Mouse (Mus musculus) left cerebral cortex, adult 2 months (tissue): Measurements from ENCODE around the gene Kcnn1. TPM values are rescaled to one million over a fixed set of nuclear protein-coding genes. Genes with fewer than 3 reads are reported as not detected.

ENCODE experiments used
- DNase-seq, 2 experiments: peaks; one replicate each; pipeline ENCODE4 v3.0.0; 2021 to 2022; ENCODE audit warnings: low spot score in 2 of 2, mixed read lengths in 1 of 2; ENCODE audit errors: extremely low spot score in 1 of 2
- H3K27ac ChIP-seq: fragments of 200-600 bp; 2 replicates; pipeline ENCODE4 v1.8.1; 2022
- H3K4me3 ChIP-seq: fragments of 200-600 bp; 2 replicates; pipeline ENCODE4 v1.8.1; 2022
- CTCF ChIP-seq: fragments of 200-600 bp; IDR thresholded peaks from 2 replicates; pipeline ENCODE4 v1.8.1; 2022; ENCODE audit warnings: antibody characterized with exemption, mild to moderate bottlenecking, moderate library complexity
- intact Hi-C: fragments of 180-260 bp; cut with DNase I; formaldehyde crosslinking; loops from one replicate; pipeline ENCODE4 v1.15.1; 2025
- total RNA-seq, 2 experiments: library from RNA; stranded (reverse); gene quantifications; 2 replicates each; pipeline ENCODE4 v1.2.3; 2021

The Kcnn1 gene
- total RNA-seq, 2 experiments from 2014 or later = 20.0 to 20.4 TPM

GRCm38 (mm10) chr8:70874441-70874840, 11.4 kb upstream of the Kcnn1 start:
- no peak for TF ChIP-seq CTCF
- intact Hi-C loops = no loop called here

DNA sequence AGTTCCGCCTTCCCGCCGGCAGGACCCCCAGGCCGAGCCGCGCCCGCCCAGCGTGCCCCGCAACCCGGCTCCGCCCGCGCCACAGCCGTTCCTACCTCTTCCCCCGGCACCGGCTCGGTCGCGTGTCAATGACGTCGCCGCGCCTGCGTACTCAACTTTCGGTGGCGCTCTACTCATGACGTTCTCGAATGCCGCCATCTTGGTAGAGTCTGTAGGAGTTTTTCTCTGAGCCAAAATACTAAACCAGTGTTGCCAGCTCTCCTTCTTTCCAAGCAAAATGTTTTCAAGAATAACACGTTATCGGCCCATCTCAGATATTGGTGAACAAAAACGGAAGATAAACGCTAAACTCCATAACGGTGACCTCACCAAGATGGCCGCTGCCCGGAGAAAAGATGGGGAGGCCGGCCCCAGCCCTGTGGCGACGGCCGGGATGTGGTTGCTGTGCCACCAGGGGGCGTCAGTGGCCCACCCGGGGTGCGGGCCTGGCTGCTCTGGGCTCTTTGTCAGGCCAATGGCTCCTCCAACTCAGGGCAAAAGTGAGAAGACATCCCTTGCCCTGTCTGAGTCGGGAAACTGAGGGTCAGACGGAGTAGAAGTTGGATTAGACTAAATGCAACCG, 10.4 kb upstream of the Kcnn1 start, which contains the start of gene Ccdc124:
Ccdc124 (minus strand) TSS at position 572 of the 622 bp plus-strand sequence.
- H3K4me3 ChIP-seq = peak within 1 kb of the TSS; percentile 99
- no peak; the same call in none of the 2 replicates for TF ChIP-seq CTCF
- intact Hi-C loops = loop anchor here (1.0 kb wide), 1 partner anchor 24 kb away; the partner anchor contains the start of gene Rpl18a
- H3K27ac ChIP-seq = peak within 1 kb of the TSS; percentile 96
- peak; percentile 94 to 96 for DNase-seq

More at GRCm38 (mm10) chr8:70874441-70874840, 11.4 kb upstream of the Kcnn1 start:
- no peak overlapping the region for H3K4me3 ChIP-seq
- H3K27ac ChIP-seq = no peak overlapping the region
- DNase-seq = peak in 1 of 2 experiments; percentile 7

GRCm38 (mm10) chr8:70872643-70873363, 9.7 kb upstream of the Kcnn1 start:
- peak overlapping the region; percentile 96 for H3K27ac ChIP-seq
- no peak for TF ChIP-seq CTCF
- intact Hi-C loops = loop anchor here (1.0 kb wide), 1 partner anchor 24 kb away; the partner anchor contains the start of gene Rpl18a
- peak overlapping the region; percentile 99 for H3K4me3 ChIP-seq
- DNase-seq = no peak

- TF ChIP-seq CTCF = no peak
- Histone ChIP-seq H3K4me3 (no peak overlapping the region), H3K27ac (no peak overlapping the region)
- DNase-seq = no peak
- intact Hi-C loops = no loop called here
Measured at GRCm38 (mm10) chr8:70871195-70871807, 8.2 kb upstream of the Kcnn1 start.

GRCm38 (mm10) chr8:70869601-70870041, 6.6 kb upstream of the Kcnn1 start:
- intact Hi-C loops = loop anchor here (1.0 kb wide), 1 partner anchor 25 kb away; no protein-coding TSS in a partner anchor
- TF ChIP-seq CTCF = peak; percentile 94
- peak; percentile 78 for DNase-seq
- no peak overlapping the region for H3K4me3 ChIP-seq
- peak overlapping the region; percentile 37 for H3K27ac ChIP-seq

- no peak for DNase-seq
- intact Hi-C loops = loop anchor here (1.0 kb wide), 1 partner anchor 25 kb away; no protein-coding TSS in a partner anchor
- peak overlapping the region; percentile 30 for H3K27ac ChIP-seq
- no peak overlapping the region for H3K4me3 ChIP-seq
- TF ChIP-seq CTCF = no peak
Measured at GRCm38 (mm10) chr8:70869199-70869571, 6.1 kb upstream of the Kcnn1 start.

DNA sequence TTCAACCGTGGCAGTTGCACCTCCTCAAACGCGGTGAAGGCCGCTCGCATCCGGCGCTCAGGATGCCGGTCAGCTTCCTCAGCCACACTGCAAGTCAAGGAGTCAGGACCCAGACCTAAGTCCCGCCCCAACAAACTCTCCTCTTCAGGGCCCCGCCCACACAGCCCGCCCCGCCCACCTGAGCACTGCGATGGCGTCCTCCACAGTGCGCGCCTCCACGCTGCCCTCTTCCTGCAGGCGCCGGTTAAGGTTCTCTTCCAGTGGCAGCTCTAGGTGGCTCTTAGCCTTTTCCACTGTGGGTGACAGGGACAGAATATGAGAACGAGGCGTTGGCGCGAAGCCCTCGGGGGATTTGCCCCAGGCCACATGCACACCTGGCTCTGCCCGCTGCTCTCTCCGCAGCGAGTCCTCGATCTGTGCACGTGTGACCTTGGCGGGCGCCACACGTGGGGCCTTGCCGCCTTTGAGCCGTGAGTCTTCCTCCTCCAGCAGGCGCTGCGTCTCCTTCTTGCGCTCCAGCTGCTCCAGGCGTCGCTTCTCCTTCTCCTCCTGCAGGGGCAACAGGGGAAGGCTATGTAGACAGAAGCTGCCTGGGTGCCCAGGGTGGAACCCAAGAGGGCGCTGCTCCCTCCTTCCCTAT, 5.6 kb upstream of the Kcnn1 start:
- no peak; the same call in 1 of the 2 replicates for TF ChIP-seq CTCF
- Histone ChIP-seq H3K4me3 (no peak overlapping the region), H3K27ac (peak overlapping the region; percentile 30)
- DNase-seq = no peak
- intact Hi-C loops = loop anchor here (1.0 kb wide), 1 partner anchor 24 kb away; no protein-coding TSS in a partner anchor

DNA sequence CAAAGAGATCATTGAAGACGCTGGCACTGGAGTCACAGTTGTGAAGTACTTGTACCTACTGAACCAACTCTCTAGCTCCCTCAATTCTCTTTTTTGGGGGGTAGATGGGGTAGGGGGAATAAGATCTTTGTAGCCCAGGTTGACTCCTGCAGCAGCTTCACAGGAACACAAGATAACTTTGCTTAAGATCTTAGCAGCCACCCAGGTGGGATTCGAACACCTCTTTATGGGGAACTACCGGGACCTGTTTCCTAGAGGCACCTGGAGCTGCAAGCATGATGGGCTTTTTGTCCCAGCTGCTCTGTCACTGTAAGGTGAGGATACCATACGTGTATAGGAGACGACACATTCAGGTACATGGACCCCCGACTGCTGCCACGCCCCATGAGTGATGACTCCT, 3.5 kb upstream of the Kcnn1 start:
- DNase-seq = no peak
- H3K27ac ChIP-seq = no peak overlapping the region; the same call in 1 of the 2 replicates
- intact Hi-C loops = no loop called here
- TF ChIP-seq CTCF = no peak
- no peak overlapping the region for H3K4me3 ChIP-seq

GRCm38 (mm10) chr8:70866001-70866520, 3.0 kb upstream of the Kcnn1 start:
- peak overlapping the region; percentile 62 for H3K4me3 ChIP-seq
- no peak for TF ChIP-seq CTCF
- DNase-seq = no peak
- intact Hi-C loops = no loop called here
- peak overlapping the region; percentile 93 for H3K27ac ChIP-seq

GRCm38 (mm10) chr8:70865350-70866000, 2.4 kb upstream of the Kcnn1 start:
- DNase-seq = peak; percentile 98 to 99
- Histone ChIP-seq H3K4me3 (peak overlapping the region; percentile 62), H3K27ac (peak overlapping the region; percentile 93)
- no peak for TF ChIP-seq CTCF
- intact Hi-C loops = no loop called here
